Mouse (Mus musculus) mature B cell (primary cell): ENCODE results near the gene Klk7.

Experiments
- in situ Hi-C: fragments of 300-500 bp; cut with MboI; formaldehyde crosslinking; loops from 2 replicates; pipeline ENCODE4 v1.14.3; 2019

Gene Klk7

GRCm38 (mm10) chr7:43810994-43811393, at the start of gene Klk7:
Gene Klk7 (plus strand): TSS chr7:43811294.
- in situ Hi-C loops: no loop called here

GRCm38 (mm10) chr7:43766484-43766883, 44.6 kb upstream of the Klk7 start:
- in situ Hi-C loops: no loop called here

- in situ Hi-C loops: no loop called here
These were observed 42.5 kb upstream of the Klk7 start, which contains the start of gene Klk12 for GRCm38 (mm10) chr7:43768597-43768996. Gene Klk12 (plus strand): TSS chr7:43768897.

- in situ Hi-C loops: no loop called here
These were observed 41.5 kb upstream of the Klk7 start for GRCm38 (mm10) chr7:43769636-43770035.

GRCm38 (mm10) chr7:43770701-43771100, 40.4 kb upstream of the Klk7 start:
- in situ Hi-C loops: no loop called here

GRCm38 (mm10) chr7:43771916-43772315, 39.2 kb upstream of the Klk7 start:
- in situ Hi-C loops: no loop called here

GRCm38 (mm10) chr7:43772901-43773300, 38.2 kb upstream of the Klk7 start:
- in situ Hi-C loops: no loop called here

- in situ Hi-C loops: no loop called here
These were observed 36.7 kb upstream of the Klk7 start, which contains the start of gene Klk11 for GRCm38 (mm10) chr7:43774364-43774763. Gene Klk11 (plus strand): TSS chr7:43774604.

- in situ Hi-C loops: no loop called here
These were observed 36.3 kb upstream of the Klk7 start for GRCm38 (mm10) chr7:43774802-43775201.

- in situ Hi-C loops: no loop called here
These were observed 35.6 kb upstream of the Klk7 start for GRCm38 (mm10) chr7:43775311-43776057.

GRCm38 (mm10) chr7:43776506-43776905, 34.6 kb upstream of the Klk7 start:
- in situ Hi-C loops: no loop called here

GRCm38 (mm10) chr7:43777423-43777822, 33.7 kb upstream of the Klk7 start:
- in situ Hi-C loops: no loop called here

GRCm38 (mm10) chr7:43778176-43778970, 32.7 kb upstream of the Klk7 start:
- in situ Hi-C loops: no loop called here

GRCm38 (mm10) chr7:43780241-43780640, 30.9 kb upstream of the Klk7 start:
- in situ Hi-C loops: no loop called here

GRCm38 (mm10) chr7:43780746-43781145, 30.3 kb upstream of the Klk7 start, which contains the start of gene Klk10:
Gene Klk10 (plus strand): TSS chr7:43781035.
- in situ Hi-C loops: no loop called here

GRCm38 (mm10) chr7:43781541-43781940, 29.6 kb upstream of the Klk7 start:
- in situ Hi-C loops: no loop called here

- in situ Hi-C loops: no loop called here
These were observed 28.5 kb upstream of the Klk7 start for GRCm38 (mm10) chr7:43782275-43783265.

GRCm38 (mm10) chr7:43785286-43785685, 25.8 kb upstream of the Klk7 start:
- in situ Hi-C loops: no loop called here

- in situ Hi-C loops: no loop called here
These were observed 23.0 kb upstream of the Klk7 start for GRCm38 (mm10) chr7:43788096-43788495.

- in situ Hi-C loops: no loop called here
These were observed 21.8 kb upstream of the Klk7 start for GRCm38 (mm10) chr7:43789295-43789694.

GRCm38 (mm10) chr7:43791591-43791990, 19.5 kb upstream of the Klk7 start, which contains the start of gene Klk9:
Gene Klk9 (plus strand): TSS chr7:43791891.
- in situ Hi-C loops: loop anchor here (10.0 kb wide), 1 partner anchor 63 kb away; no protein-coding TSS in a partner anchor
